Mouse (Mus musculus): ENCODE data around the gene Spata5.

Spata5 gene

DNA sequence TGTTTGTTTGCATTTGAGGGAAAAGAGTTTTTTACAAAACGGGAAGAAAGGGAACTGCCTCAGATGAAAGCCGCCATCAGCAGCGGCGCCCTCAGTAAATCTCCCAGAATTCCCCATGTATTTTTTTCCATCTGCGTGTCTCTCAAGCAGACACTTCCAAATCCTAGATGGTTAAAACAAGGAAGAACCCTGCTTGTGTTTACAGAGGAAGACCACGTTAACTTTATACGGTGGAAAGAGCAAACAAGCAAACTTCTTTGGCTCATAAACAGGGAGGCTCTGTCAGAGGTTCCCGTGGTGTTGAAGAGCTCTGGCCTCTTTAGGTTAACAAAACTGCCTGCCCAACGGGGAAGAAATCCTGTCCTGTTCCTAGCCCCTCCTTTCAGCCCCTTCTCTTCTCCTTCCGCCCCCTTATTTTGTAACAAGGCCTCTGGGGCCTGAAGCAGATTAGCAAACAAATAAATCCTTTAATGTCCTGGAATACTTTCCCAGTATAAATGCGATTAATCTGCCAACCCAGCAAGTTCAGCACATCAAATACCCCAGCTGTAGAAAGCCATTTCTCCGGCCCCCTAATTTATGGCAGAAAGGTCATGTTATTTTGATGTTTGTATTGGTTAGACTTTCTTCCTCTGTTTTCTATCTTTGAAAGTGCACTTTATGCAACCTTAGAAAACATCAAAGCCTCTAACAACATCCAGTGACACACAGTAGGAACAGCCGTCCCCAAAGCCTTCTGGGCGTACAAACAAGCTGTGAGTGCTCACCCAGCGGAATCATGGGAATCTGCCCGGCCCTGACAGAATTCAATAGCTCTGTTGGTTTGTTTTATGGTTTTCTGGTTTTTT lies 167.3 kb downstream of the Spata5 start:
- 32% methylated on average over 16 of the region's 16 CpGs for WGBS

DNA sequence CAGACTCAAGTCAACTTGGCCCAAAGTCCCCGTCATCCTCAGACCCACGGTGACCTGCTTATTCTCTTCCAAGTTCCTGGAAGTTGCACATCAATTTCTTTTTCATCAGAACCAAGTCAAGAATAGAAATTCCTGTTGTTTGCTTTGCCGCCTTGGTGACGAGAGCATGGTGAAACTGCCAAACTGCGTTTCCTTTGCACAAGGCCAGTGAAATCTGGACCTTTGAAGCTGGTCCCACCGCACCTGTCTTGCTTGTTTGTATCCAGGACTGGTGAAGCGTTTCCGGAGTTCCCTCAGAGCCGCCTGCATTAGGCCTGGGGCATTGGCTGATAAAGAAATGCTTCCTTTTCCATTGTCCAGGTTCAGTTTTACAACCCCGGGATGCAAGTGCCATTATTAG lies 176.0 kb downstream of the Spata5 start:
- 73% methylated on average over 10 of the region's 10 CpGs for WGBS

GRCm38 (mm10) chr3:37596519-37596918 lies 176.8 kb downstream of the Spata5 start:
- WGBS = 80% methylated on average over 6 of the region's 6 CpGs

- WGBS = 90% methylated on average over 5 of the region's 5 CpGs
These were observed 177.5 kb downstream of the Spata5 start for GRCm38 (mm10) chr3:37597200-37597599.

- 87% methylated on average over 14 of the region's 14 CpGs for WGBS
These were observed 179.9 kb downstream of the Spata5 start for GRCm38 (mm10) chr3:37599641-37600040.

DNA sequence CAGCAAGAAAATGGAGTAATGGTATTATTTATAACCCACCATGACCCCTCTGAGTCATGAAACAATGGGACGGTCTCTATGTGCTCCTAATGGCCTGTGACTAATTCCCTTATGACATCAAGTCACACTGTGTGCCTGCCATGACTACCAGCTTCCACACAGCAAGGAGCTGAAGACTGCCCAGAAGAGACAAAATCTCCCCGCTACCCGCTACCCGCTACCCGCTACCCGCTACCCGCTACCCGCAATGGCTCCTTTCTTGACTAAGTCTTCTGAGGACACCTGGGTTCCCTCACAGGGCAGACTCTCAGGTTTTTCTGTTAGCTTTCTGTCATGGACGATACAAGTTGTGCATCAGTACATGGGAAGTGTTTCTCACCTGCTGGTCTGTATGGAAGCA lies 182.7 kb downstream of the Spata5 start:
- WGBS = 97% methylated on average over 9 of the region's 9 CpGs

GRCm38 (mm10) chr3:37602890-37603289 lies 183.2 kb downstream of the Spata5 start:
- 90% methylated on average over 7 of the region's 7 CpGs for WGBS

- WGBS = 90% methylated on average over 3 of the region's 3 CpGs
These were observed 183.8 kb downstream of the Spata5 start for GRCm38 (mm10) chr3:37603541-37603940.

GRCm38 (mm10) chr3:37604976-37605875 lies 185.5 kb downstream of the Spata5 start:
- WGBS = 50% methylated on average over 13 of the region's 13 CpGs

GRCm38 (mm10) chr3:37605876-37606238 lies 186.2 kb downstream of the Spata5 start:
- 48% methylated on average over 10 of the region's 10 CpGs for WGBS

- 96% methylated on average over 4 of the region's 4 CpGs for WGBS
These were observed 189.2 kb downstream of the Spata5 start for GRCm38 (mm10) chr3:37608926-37609325.

GRCm38 (mm10) chr3:37610670-37611069 lies 191.0 kb downstream of the Spata5 start:
- 93% methylated on average over 2 of the region's 2 CpGs for WGBS

DNA sequence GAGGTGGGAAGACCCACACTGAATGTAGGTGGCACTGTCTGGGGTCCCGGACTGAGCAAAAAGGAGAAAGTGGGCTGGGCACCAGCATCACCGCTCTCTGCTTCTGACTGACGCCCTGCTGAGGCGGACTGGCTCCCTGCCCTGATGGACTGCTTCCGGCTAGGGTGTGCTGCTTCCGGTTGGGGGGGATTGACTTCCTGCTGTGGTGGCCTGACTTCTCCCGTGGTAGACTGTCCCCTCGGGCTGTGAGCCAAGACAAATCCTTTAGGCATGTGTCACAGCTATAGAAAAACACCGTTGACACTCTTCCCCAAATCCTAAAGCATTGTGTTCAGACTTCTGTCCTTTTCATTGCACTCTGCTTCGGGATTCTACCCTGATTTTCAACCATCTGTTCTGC lies 194.0 kb downstream of the Spata5 start:
- 64% methylated on average over 10 of the region's 10 CpGs for WGBS

DNA sequence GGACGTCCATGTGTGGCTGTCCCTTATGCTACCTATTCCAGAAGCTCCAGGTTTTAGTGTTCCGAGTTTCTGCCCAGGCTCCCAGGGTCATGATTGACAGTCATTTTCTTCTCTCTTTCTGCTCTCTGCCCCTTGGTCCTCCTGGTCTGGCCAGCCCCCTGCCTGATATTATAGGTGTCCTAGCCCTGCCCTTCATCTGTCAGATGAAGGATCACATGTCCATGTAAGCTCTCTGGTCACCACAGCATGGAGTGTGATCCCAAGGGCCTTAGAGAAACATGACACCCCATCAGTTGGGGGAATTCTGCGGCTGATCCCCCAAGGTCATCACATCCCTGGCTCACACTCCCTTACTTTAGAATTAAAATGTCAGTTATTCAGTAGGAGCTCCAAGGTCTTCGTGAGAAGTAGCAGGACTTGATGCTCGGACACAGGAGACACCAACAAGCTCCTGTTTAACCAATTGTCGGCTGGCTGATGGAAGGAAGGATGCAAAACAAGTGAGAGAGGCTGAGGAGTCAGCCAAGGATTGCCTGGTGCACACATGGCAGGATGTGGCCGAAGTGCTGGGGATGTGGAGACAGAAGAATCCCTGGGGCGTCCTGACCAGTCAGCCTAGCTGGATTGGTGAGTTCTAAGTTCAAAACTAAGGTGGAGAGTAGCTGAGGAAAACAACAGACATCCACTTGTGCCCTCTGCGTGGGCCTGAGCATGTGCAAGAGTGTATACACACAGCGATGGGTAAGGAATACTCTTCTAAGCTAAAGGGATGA lies 195.4 kb downstream of the Spata5 start:
- WGBS = 96% methylated on average over 10 of the region's 10 CpGs

- WGBS = 66% methylated on average over 21 of the region's 21 CpGs
These were observed 197.2 kb downstream of the Spata5 start for GRCm38 (mm10) chr3:37616586-37617547.
